Mouse (Mus musculus) cerebellum, adult 18-20 months (tissue): ENCODE data around the gene Pitpna.

ENCODE experiments used
- DNase-seq, 2 experiments: peaks; one replicate each; pipeline ENCODE4 v3.0.0; 2021

Gene Pitpna

DNA sequence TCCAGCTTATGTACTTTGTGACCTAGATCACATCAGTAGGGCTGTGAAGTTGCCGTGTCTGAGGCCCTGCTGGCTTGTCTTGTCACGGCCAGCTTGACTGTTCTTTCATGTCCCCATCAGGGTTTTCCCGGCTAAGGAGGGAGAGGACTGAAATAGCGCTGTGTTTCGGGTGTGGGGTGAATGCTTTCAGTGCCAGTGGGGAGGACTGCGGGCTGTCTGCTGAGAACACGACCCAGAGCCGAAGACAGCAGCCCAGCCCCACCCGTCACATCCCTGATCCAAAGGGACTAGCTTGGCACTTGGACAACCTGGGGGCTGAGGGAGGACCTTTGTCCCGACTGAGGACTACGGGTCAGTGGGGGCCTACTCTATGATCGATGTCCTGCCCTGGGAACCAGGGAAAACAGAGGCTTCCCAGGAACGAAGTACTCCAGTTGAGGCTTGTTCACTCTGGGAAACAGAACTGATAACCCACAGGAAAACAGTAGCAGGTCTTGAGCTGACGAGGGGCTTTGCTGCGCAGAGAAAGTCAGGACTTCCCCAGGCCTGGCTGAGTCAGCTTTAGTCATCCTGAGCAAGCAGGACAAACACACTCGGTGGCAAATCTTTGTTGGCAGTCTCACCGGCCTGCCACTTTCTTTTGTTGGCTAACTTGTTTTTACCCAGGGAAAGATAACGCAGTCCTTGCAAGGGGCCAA lies 23.9 kb upstream of the Pitpna start:
- DNase-seq, result peak in 1 of 2 experiments; percentile 42

DNA sequence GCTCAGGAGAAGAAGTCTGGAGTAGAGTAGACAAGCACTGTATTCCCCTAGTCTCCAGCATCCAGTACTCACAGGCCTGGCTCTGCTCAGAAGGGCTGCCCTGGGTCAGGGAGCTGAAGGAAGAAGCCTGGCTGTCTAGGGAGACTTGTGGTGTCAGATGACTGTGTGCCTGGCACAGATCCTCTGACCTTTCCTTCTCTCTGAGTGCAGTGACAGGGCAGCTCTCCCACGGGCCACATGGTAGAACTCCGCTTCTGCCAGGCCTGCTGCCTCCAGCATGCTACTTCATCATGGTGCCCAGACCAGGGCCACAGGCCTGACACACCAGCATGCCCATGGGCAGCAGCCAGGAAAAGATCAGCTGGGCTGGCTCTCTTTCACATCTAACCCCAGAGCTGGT lies 22.0 kb upstream of the Pitpna start:
- peak; percentile 74 to 82 for DNase-seq

DNA sequence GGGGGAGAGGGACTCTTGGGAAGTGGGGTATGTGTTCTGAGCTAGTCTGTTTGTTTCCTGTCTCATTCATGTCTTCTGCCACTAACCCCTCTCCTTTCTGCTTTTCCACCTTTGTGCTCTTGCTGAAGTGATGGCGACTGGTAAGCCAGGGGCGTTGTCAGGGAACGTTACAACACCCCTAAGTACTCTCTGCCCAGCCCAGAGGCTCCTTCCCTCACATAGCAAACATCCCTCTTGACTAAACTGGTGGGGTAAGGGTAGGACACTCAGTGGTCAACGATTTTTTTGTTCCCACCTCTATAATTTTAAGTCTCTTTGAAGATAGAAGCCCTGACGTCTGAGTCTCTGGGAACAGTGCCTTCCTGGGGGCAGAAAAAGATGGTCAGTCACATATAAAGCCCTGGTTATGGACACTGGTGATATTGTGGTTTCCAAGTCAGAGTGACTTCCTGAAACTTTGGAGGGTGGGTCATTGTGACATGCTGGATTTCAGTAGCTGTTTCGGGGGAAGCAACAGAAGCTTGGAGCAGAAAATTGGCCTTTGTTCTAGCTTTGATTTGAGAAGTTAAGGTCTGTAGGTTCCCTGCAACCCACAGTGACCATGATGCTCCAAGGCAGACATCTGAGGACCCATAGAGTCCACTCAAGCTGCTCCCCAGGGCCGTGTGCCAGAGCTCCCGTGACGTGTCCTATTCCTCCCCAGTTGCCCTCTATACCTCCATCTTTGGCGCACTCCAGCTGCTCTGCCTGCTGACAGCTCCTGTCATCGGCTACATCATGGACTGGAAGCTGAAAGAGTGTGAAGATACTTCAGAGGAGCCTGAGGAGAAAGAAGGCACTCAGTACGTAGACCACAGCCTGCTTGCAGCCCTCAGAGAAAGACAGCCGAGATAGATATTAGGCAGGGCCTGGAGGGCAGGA lies 21.4 kb upstream of the Pitpna start:
- peak; percentile 53 to 59 for DNase-seq

DNA sequence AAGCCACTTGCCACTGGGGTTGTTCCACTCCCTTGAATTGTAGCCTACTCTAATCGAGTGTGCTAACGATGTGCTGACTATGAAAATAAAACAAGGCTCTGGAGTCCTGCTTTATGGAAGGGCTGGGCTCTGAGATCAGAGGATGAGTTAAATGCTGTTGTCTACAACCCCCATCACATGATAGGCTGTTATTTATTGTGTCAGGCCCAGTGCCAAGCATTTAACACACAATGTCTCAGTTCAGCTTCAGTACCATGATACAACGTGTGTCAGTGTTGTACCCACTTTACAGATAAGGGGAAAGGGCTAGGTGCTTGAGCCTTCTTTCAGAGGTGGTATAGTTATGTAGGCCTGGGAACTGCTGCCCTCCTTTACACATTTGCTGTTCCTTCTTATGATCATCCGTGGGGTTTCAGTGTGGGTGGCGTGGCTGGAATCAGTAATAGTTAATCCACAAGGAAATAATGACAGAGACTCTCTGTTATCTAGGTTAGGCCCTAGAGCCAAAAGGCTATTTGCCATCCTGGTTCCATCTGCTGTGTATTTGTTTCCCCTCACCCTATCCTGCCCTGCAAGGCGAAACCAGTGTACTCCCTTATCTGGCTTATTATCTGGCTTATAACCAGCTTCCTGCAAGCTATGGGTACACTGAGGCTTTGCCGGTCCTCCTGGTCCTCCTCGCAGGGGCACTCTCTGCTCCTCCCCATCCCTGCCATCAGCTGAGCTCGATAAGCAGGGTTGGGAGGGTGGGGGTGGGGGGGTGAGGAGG lies 20.4 kb upstream of the Pitpna start:
- peak; percentile 72 to 78 for DNase-seq

DNA sequence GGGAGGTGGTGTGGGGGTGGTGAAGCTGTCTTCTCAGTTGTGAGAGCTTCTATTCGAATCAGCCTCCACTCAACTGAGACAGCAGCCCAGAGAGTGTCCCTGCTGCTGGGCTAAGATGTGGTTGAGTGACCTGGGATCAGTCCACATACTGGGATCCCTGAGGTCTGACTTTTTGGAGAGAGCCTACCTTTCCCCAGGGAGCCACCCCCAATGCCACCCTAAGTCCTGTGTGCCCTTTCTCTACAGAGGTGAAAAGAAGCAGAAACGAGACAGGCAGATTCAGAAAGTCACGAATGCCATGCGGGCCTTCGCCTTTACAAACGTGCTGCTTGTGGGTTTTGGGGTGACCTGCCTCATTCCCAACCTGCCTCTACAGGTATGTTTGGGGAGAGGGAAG lies 19.8 kb upstream of the Pitpna start:
- peak in 1 of 2 experiments; percentile 42 for DNase-seq

DNA sequence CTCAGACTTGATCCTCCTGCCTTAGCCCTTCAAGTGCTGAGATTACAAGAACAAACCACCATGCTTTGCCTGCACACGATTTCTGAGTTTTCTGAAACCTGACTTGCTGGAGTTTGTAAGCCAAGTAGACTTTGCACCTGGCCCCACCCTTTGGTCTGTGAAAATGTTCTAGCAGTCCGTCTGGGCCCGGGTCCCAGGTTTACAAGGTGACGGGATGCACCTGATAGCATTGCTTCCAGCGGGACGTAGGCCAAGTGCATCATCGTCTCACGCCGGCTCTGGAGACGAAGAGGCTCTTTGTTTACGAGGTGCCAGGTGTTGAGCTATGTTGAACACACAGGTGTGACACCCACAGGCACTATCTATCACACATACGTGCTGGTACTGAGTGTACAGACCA lies 18.9 kb upstream of the Pitpna start:
- peak in 1 of 2 experiments; percentile 44 for DNase-seq

DNA sequence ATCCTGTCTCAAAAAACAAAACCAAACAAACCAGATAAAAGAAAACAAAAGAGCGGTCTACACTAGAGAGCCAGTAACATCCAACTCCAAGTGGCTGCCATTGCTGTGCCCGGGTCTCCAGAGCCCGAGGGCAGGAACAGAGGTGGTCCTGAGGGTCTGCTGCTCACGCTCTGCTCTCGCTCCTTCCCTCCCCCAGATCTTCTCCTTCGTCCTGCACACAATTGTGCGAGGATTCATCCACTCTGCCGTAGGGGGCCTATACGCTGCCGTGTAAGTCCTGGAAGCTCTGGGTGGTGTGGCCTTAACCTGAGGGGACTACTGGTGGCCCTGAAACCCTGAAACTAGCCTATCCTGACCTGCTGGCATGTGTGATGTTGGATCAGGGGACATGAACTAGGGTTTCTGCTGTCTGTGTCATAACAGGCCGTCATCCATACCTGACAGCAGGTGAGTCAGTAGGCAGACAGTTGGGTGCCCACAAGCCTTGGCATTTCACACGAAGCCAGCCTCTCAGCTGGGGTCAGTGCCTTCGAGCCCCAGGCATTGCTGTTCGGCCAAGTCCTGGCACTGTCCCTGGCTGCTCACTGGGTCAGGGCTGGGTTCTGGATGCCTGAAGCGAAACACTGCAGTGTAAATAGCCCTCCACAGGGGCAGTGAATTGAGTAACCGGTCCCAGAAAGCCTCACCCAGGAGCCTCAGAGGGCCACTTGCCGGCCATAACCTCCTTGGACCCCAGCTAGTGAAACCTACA lies 17.3 kb upstream of the Pitpna start:
- DNase-seq, result peak; percentile 86 to 89

DNA sequence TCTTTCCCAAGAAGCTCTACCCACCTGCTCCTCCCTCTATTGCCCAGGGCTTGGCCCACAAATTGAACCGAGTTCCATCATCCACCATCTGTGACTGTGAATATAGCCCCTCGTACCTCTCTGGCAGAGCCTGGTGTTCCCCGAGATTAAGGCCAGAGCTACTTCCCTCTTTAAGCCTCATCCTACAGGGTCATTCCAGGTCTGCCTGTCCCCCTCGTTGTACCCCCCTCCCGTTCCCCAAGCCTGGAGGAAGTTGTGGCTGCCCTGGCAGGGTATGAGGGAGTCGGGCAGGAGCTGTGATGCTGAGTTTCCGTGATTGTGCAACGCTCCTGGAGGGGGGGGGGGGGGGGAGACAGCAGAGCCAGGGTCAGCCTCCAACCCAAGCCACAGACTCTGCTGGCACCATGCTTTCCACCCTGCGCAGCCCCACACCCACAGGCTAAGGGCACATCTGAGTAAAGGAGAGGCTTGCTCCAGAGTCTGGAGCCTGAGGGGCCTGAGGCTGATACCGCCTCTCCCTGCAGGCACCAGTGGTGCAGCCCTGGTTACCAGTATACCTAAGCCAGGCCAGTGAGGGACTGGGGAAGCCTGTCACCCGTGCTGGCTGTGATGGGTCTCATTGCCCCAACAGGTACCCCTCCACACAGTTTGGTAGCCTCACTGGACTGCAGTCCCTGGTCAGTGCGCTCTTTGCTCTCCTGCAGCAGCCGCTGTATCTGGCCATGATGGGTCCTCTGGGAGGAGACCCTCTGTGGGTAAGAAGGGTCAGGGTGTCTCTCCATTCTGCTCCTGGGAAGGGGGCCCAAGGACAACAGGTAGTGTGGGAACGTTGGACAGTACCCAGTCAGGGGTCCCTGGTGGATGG lies 16.5 kb upstream of the Pitpna start:
- DNase-seq, result peak; percentile 47 to 67

DNA sequence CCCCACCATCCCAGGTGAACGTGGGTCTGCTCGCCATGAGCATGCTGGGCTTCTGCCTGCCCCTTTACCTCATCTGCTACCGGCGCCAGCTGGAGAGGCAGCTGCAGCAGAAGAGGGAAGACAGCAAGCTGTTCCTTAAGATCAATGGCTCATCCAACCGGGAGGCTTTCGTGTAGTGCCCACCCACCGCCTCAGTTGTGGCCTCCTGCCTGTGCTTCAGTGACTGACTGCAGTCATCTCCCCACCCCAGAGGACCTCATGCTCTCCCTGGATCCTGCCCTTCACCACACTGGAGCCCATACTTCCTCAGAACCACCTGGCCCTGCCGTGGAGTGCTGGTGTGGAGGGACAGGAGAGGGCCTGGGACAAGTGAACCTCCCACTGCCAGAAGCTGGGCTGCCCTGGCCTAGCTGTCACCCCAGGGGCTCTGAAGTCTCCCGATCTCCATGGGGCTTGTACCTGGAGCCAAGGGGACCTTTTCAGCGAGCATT lies 15.6 kb upstream of the Pitpna start:
- DNase-seq, result no peak

DNA sequence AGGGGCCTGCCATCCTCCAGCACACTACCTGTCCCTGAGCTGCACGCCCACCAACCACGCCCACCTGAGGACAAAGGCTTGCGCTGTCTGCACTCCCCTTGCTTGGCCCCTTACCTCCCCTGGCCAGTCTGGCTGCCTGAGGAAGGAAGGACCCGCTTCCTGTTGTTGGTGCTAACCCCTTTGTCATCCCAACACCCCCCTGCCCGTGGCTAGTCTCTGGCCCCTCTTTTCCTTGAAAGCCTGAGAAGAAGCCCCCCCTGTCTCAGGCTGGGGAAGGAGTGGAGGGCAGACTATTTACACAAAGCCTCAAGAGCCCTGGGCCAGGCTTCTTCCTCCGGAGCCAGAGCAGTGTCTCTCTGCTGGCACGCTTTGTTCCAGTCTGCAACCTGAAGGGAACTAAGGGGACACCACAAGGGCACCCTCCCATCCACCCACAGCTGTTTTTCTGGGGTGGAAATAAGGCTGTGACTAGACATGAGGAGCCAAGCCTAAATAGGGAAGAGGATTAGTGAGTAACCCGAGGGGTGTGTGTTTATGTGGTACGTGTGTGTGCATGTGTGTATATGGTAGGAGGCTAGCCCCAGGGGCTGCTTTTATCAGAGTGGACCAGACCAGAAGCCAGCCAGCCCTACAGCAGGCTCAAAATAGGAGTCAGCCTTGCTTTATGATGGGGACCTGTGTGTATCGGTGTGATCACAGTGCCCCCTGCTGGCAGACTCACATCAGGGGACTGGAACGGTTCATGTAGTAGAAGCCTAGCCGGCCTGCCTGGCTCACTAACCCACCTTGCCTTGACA lies 14.8 kb upstream of the Pitpna start:
- peak; percentile 95 to 97 for DNase-seq

DNA sequence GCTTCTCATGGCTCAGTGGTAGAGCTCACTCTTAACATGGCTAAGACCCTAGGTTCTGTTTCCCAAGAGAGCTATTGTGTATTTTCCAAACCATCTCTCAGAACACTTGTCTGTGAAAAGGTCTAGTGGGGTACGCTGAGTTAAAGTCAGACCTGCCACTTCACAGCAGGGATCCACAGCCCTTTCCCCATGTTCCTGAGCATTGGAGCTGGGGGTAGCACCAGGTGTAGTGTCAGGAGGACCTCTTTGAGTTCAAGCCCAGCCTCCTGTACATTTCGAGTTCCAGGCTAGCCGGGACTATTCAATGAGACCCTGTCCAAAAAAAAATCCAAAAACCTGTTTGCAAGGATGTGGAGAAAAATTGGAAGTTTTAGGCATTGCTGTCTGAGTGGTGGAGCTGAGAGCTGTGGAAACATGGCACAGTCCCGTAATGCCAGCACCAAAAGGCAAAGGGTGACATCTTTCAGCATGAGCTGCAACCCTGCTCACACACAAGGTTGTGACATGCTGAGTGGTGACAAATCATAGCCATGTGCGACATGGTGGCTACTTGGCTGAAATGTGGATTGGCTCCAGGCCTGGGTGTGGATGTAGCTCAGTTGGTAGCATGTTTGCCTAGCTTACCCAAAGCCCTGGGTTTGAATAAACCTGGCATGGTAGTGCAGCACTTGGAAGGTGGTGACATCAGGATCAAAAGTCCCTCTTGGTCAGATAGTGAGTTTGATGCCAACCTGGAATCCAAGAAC lies 13.3 kb upstream of the Pitpna start:
- DNase-seq, result peak in 1 of 2 experiments; percentile 46

DNA sequence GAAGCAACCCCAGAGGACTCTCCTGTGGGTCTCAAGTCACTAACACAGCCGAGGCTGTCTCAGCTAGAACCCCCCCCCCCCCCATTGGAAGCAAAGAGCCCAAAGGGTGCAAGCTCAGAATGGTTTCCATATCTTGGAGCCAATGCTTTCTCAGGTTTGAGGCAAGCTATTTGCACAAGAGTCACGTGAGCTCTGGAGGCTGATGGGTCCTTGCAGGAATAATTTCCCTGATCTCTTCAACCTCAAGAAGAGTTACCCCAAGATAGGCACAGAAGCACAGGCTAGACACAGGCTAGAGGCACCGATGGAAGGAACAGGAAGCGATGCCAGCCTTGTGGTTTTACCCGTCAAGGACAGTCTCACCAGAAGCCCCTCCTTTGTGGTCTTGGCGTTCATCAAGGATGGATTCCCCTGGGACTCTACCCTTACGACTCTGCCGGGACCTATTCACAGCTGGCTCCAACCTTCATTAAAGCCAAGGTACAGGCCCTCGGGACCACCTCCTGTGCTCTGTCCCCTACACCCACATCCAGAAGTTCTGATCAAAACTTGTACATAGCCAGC lies 12.3 kb upstream of the Pitpna start:
- DNase-seq, result no peak

DNA sequence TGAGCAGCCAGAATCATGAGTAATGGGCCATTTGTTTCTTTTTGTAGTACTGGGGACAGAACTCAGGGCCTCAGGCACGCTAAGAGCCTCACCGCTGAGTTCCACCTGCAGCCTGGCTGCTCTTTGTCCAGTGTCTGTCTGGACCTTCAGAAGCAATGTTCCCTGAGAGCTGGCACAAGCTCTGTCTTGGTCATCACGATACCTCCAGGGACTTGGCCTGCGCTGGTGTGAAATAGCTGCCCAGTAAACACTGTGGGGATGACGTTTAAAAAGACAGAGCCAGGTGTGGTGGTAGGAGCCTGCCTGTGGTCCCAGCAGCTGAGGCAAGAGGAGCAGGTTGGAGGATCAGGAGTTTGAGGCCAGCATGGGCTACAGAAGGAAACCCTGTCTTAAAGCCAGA lies 9.3 kb upstream of the Pitpna start:
- DNase-seq, result no peak

DNA sequence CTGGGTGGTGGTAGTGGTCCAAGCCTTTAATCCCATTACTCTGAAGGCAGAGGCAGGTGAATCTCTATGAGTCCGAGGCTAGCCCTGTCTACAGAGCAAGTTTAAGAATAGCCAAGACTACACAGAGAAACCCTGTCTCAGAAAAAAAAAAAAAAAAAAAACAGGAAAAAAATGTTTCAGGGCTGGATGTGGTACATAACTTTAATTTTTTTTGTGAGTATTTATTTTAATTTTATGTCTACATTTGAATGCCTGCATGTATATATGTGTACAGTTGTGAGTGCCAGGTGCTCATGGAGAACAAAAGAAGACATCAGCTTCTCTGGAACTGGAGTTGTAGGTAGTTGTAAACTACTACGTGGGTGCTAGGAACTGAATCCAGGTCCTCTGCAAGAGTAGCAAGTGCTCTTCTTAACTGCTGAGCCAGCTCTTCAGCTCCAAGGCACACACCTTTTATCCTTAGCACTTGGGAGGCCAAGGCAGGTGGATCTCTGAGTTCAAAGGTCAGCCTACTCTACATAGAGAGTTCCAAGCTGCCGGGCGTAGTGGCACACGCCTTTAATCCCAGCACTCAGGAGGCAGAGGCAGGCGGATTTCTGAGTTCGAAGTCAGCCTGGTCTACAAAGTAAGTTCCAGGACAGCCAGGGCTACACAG lies 6.3 kb upstream of the Pitpna start:
- DNase-seq, result no peak

DNA sequence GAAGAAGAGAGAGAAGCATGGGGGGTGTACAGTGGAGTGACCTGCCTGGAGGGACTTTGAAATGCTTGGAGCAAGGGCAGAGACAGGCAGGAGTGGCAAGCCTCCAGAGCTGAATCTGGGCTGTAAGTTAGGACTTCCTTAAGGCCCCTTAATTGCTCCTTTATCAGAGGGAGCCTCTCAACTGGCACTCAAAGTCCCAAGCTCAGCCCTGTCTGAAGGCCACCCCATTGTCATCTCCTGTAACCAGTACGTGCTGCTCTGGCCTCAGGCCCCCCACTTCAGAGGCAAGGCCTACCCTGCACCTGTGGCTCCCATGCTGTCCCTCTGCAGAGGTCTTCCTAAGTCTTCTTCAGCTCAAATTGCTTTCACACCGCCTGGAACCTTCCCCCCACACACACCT lies 4.4 kb upstream of the Pitpna start:
- DNase-seq, result no peak

DNA sequence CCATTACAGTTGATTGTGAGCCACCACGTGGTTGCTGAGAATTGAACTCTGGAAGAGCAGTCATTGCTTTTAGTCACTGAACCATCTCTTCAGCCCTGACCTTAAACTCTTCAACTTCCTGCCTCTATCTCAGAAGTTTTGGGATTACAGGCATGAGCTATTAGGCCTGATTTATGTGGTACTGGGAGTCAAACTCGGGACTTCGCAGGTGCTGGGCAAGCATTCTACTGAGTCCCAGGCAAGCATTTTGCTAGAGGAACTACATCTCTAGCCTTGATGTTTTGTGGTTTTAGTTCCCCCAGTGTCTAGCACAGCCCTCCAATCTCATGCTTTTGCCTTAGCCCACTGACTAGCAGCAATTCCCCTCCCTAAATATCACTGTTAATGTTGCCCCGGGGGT lies 2.8 kb upstream of the Pitpna start:
- DNase-seq, result no peak

DNA sequence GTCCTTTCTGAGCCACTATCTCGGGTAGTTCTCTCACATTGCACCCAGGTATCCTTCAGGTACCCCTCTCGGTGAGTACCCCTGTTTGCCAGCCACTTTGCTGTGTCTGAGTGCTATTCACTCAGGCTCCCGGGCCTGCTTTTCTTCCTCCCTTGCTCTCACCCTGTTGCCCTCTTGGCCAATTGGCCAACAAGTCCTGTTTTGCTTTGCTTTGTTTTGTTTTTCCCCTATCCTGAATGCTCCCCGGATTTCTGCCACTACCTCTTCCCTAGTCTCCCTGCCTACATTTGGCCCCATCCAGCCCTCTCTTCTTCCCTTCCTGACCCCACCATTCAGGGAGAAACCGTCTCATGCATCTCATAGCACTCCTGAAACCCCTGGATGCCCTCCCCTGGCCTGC lies 1.9 kb upstream of the Pitpna start:
- no peak for DNase-seq

DNA sequence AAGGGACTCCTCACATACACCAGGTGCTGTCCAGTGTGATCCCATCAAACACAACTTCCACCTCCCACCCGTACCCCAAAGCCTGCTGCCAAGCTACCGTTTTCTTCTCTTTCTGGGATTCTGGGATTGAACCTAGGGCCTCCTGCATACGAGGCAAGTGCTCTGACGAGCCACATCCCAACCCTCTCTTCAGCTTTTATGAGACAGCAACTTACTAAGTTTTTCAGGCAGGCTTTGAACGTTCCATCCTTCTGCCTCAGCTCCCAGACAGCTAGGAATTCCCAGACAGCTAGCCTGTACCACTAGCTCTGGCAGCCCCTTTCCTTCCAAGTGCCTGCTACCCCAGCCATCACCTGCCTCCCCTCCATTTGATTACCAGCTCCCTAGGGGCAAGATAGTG lies 934 bp upstream of the Pitpna start:
- DNase-seq, result no peak
